Mouse (Mus musculus) stomach, embryonic 16.5 days (tissue): ENCODE measurements at regions not wholly inside any gene's neighbourhood (a gene's known extent, or its start where the extent isn't known, plus 50 kb on each side); places are given as distances from the start of the nearest gene placed in this dataset.
"Not testable (repeated sequence)": the region's sequence is repeated elsewhere in the genome, so short reads cannot be mapped to it uniquely, and the experiment has no call there.

Source experiments
- ATAC-seq: fragments of 200-750 bp; cut with Nextera tagmentation; 2 replicates; pipeline ENCODE4 v1.8.0; 2017; ENCODE audit warnings: moderate number of reproducible peaks, moderate TSS enrichment; ENCODE audit not compliant: insufficient read depth, low FRiP score
- H3K27ac ChIP-seq: fragments of 300-500 bp; sonication (generic); 2 replicates; pipeline ENCODE4 v1.5.1; 2014; ENCODE audit warnings: low read length
- H3K27me3 ChIP-seq: fragments of 300-500 bp; sonication (generic); 2 replicates; pipeline ENCODE4 v1.6.1; 2014; ENCODE audit warnings: low read length, control low read depth, mixed read lengths; ENCODE audit not compliant: control insufficient read depth, insufficient read depth
- H3K36me3 ChIP-seq: fragments of 300-500 bp; sonication (generic); 2 replicates; pipeline ENCODE4 v1.6.1; 2014; ENCODE audit warnings: low read length; ENCODE audit not compliant: control insufficient read depth, insufficient read depth
- H3K4me1 ChIP-seq: fragments of 300-500 bp; sonication (generic); 2 replicates; pipeline ENCODE4 v1.6.1; 2014; ENCODE audit warnings: low read length, control low read depth, mixed read lengths; ENCODE audit not compliant: control insufficient read depth, insufficient read depth
- H3K4me2 ChIP-seq: fragments of 300-500 bp; sonication (generic); 2 replicates; pipeline ENCODE4 v1.6.1; 2014; ENCODE audit warnings: low read depth, low read length, mixed read lengths
- H3K4me3 ChIP-seq: fragments of 300-500 bp; sonication (generic); replicated peaks from 2 replicates; pipeline ENCODE4 v1.5.1; 2014; ENCODE audit warnings: mild to moderate bottlenecking, low read length
- H3K9ac ChIP-seq: fragments of 300-500 bp; sonication (generic); 2 replicates; pipeline ENCODE4 v1.6.1; 2014; ENCODE audit warnings: low read length
- H3K9me3 ChIP-seq: fragments of 300-500 bp; sonication (generic); replicated peaks from 2 replicates; pipeline ENCODE4 v1.6.1; 2016; ENCODE audit warnings: low read length, control low read depth; ENCODE audit not compliant: control insufficient read depth
- WGBS: fragments of 180-500 bp; shearing (Covaris S2); extraction: QIAGEN DNeasy Blood & Tissue Kit; methylation state at CpG from one replicate; pipeline ENCODE4 v1.1.7; 2014; 5-methylcytosine and 5-hydroxymethylcytosine counted together

- not testable (repeated sequence) for H3K36me3 ChIP-seq, H3K4me3 ChIP-seq, H3K4me2 ChIP-seq, H3K4me1 ChIP-seq, H3K9me3 ChIP-seq, H3K27ac ChIP-seq, H3K9ac ChIP-seq, H3K27me3 ChIP-seq, ATAC-seq
- 81% methylated on average over 10 of the region's 10 CpGs for WGBS
Measured at GRCm38 (mm10) chr16:20833838-20834237, 99.5 kb upstream of the Thpo start.

- H3K4me3 ChIP-seq: no peak overlapping the region
- H3K9me3 ChIP-seq: no peaks in the 10 kb centered on the region
- H3K4me1 ChIP-seq: peaks cover 10% of the 10 kb centered on the region
- H3K36me3 ChIP-seq: no peaks in the 10 kb centered on the region
- ATAC-seq: no peak
- H3K27ac ChIP-seq: no peak overlapping the region
- no peaks in the 10 kb centered on the region for H3K27me3 ChIP-seq
- H3K9ac ChIP-seq: no peak overlapping the region
- WGBS: 73% methylated on average over 8 of the region's 8 CpGs
- H3K4me2 ChIP-seq: no peak overlapping the region
Measured at GRCm38 (mm10) chr16:20833301-20833700, 99.0 kb upstream of the Thpo start.

GRCm38 (mm10) chr16:20829732-20830435 is 95.6 kb upstream of the Thpo start:
- H3K27me3 ChIP-seq: no peaks in the 10 kb centered on the region
- H3K27ac ChIP-seq: peak overlapping the region; percentile 23; the same call in 1 of the 2 replicates
- WGBS: 44% methylated on average over 6 of the region's 6 CpGs
- H3K9me3 ChIP-seq: no peaks in the 10 kb centered on the region
- H3K4me3 ChIP-seq: no peak overlapping the region
- H3K36me3 ChIP-seq: no peaks in the 10 kb centered on the region
- peaks cover 10% of the 10 kb centered on the region for H3K4me1 ChIP-seq
- no peak overlapping the region for H3K9ac ChIP-seq
- ATAC-seq: no peak
- no peak overlapping the region for H3K4me2 ChIP-seq

GRCm38 (mm10) chr16:20828996-20829731 is 94.9 kb upstream of the Thpo start:
- ATAC-seq: no peak; the same call in 1 of the 2 replicates
- H3K27ac ChIP-seq: peak overlapping the region; percentile 23; the same call in 1 of the 2 replicates

GRCm38 (mm10) chr16:20824226-20824625 is 89.9 kb upstream of the Thpo start:
- Histone ChIP-seq H3K4me3 (no peak overlapping the region), H3K36me3 (no peaks in the 10 kb centered on the region), H3K4me2 (no peak overlapping the region), H3K9ac (no peak overlapping the region), H3K27ac (no peak overlapping the region), H3K27me3 (no peaks in the 10 kb centered on the region), H3K9me3 (no peaks in the 10 kb centered on the region), H3K4me1 (no peaks in the 10 kb centered on the region)
- ATAC-seq: no peak
- 69% methylated on average over 7 of the region's 7 CpGs for WGBS

More at GRCm38 (mm10) chr16:20828996-20829731, 94.9 kb upstream of the Thpo start:
- 78% methylated on average over 5 of the region's 5 CpGs for WGBS
- no peaks in the 10 kb centered on the region for H3K36me3 ChIP-seq
- no peaks in the 10 kb centered on the region for H3K27me3 ChIP-seq
- H3K4me3 ChIP-seq: no peak overlapping the region
- H3K9me3 ChIP-seq: no peaks in the 10 kb centered on the region
- H3K4me2 ChIP-seq: no peak overlapping the region
- H3K4me1 ChIP-seq: peaks cover 10% of the 10 kb centered on the region
- no peak overlapping the region for H3K9ac ChIP-seq

GRCm38 (mm10) chr16:20820939-20821338 is 86.6 kb upstream of the Thpo start:
- Histone ChIP-seq H3K4me1 (peaks cover 10% of the 10 kb centered on the region), H3K4me3 (no peak overlapping the region), H3K9me3 (no peaks in the 10 kb centered on the region), H3K4me2 (no peak overlapping the region), H3K36me3 (no peaks in the 10 kb centered on the region), H3K27ac (no peak overlapping the region), H3K27me3 (no peaks in the 10 kb centered on the region), H3K9ac (no peak overlapping the region)
- no peak for ATAC-seq

GRCm38 (mm10) chr16:20819568-20819967 is 85.3 kb upstream of the Thpo start:
- Histone ChIP-seq H3K27me3 (no peaks in the 10 kb centered on the region), H3K9me3 (no peaks in the 10 kb centered on the region), H3K36me3 (no peaks in the 10 kb centered on the region), H3K9ac (no peak overlapping the region), H3K4me1 (peaks cover 10% of the 10 kb centered on the region), H3K27ac (no peak overlapping the region), H3K4me3 (no peak overlapping the region), H3K4me2 (no peak overlapping the region)
- no peak for ATAC-seq
- WGBS: 86% methylated on average over 3 of the region's 3 CpGs

GRCm38 (mm10) chr16:20818711-20819189 is 84.4 kb upstream of the Thpo start:
- peaks cover 10% of the 10 kb centered on the region for H3K4me1 ChIP-seq
- no peak overlapping the region; the same call in 1 of the 2 replicates for H3K9ac ChIP-seq
- 0 out of 2 replicates have a peak overlapping the region, but pooled peaks have one; percentile 7 for H3K4me2 ChIP-seq
- no peak for ATAC-seq
- no peaks in the 10 kb centered on the region for H3K9me3 ChIP-seq
- H3K4me3 ChIP-seq: no peak overlapping the region
- WGBS: 17% methylated on average over 5 of the region's 5 CpGs
- no peak overlapping the region for H3K27ac ChIP-seq
- no peaks in the 10 kb centered on the region for H3K36me3 ChIP-seq
- no peaks in the 10 kb centered on the region for H3K27me3 ChIP-seq

GRCm38 (mm10) chr16:20814976-20815375 is 80.7 kb upstream of the Thpo start:
- Histone ChIP-seq H3K4me1 (peaks cover 10% of the 10 kb centered on the region), H3K9me3 (no peaks in the 10 kb centered on the region), H3K27me3 (no peaks in the 10 kb centered on the region), H3K36me3 (no peaks in the 10 kb centered on the region), H3K4me2 (no peak overlapping the region), H3K27ac (no peak overlapping the region), H3K4me3 (no peak overlapping the region), H3K9ac (no peak overlapping the region)
- ATAC-seq: no peak
- WGBS: 64% methylated on average over 2 of the region's 2 CpGs
